Mouse (Mus musculus): ENCODE results near the gene Fmo3.

Fmo3 gene

DNA sequence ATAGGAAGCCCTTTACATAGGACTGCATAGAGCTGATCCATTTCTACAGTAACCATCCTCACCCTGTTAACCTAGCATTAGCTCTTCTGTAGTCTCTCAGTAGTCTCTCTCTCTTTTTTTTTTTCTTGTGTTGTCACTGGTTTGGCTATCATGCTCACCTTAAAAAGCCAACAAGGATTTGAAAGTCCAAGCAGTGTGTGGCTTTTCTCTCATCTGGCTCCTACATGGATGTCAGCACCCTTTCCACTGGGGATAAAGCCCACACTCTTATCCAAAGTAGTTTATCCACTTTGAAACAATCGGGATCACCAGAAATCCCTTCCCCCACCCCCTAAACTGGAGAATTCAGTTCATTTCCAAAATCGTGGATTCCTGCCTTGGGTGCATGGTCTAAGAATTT lies 53.7 kb downstream of the Fmo3 start:
- DNase-seq (ENCODE audit: low read depth): no peak

DNA sequence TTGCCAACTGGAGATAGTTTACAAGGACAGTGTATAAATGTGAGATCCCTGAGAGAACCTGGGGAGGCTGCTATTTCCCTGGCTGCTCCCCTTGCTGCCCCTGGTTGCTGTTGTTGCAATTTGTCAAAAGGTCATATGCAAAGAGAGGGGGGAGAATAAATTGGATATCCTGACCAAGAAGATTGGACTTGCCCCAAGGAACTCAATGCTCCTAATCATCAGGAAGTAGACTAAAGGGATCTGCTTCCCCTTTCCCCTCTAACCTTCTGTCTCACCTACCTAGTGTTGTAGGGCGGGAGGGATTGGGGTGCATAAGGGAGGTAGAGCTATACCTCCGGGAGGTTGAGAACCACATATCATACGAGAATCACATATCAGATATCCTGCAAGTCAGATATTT lies 55.2 kb downstream of the Fmo3 start:
- no peak for DNase-seq (ENCODE audit: low read depth)

DNA sequence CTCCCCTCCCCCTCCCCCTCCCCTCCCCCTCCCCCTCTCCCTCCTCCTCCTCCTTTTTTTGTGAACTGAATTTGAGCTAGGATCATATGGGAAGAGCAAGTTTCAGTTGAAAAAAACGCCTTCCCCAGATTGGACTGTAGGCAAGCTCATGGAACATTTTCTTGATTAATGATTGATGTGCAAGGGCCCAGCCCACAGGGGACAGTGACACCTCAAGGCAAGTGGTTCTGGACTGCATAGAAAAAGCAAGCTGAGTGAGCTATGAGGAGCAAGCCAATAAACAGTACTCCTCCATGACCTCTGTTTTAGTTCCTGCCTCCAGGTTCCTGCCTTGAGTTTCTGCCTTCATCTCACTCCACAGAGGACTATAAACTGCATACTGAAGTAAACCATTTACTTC lies 59.2 kb downstream of the Fmo3 start:
- no peak for DNase-seq (ENCODE audit: low read depth)

DNA sequence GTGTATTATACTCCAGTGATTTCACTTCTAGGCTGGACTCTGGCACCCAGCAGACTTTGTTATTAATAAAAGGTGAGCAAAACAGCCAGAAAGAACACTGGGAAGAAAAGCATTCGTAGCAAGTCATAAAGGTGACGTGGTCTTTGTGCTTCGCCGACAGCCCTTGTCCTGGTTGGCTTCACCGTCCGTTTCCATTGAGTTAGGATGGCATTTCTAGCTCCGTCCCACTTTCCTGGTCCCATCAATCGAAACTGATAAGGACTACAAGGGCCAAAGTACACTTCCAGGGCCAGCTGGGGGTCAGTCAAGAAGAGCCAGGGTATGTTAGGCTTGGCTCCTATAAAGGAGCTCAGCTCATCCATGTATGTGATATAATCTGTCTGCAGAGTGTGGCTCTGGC lies 67.7 kb downstream of the Fmo3 start:
- no peak for DNase-seq (ENCODE audit: low read depth)

DNA sequence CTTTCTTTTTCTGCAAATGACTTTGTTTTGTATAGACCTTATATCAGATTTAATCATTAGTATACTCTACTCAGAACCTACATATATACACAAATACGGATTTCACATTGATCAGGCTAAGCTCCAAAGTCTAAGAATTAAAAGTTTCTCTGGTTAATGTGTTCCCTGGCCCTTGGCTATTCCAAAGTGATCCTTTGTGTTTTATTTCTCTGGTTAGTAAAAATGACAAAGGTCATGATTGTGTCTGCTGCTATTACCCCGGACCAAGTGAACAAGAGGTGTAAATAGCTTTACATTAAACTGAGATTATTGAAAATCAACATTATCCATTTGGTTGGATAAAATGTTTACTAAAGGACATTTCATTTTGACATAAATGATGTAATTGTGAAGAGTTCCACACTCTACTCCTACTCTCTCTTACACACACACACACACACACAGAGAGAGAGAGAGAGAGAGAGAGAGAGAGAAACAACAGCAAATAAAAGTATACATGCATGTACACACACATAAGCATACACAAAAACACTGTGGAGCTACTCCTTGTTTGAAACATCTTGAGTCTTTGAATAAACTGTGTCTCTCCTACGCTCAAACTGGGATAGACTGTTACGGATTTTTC lies 69.3 kb downstream of the Fmo3 start:
- no peak for DNase-seq (ENCODE audit: low read depth)

DNA sequence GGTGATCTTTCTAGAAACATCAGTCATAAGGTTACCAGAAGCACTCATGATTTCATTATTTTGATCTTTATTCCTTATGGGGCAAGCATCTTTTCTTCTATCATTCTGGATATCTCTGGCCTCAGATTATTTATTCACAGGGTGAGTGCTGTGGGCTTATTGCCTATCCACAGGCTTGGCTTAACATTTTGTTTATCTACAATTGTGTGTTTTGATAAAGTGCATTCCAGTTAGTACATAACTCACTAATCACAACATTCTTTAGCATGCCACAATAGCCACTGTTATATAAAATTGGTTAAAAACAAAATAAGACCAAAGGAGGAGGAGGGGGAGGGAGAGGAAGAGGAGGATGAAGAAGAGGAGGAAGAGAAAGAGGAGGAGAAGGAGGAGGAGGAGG lies 72.2 kb downstream of the Fmo3 start:
- no peak for DNase-seq (ENCODE audit: low read depth)
